Mouse (Mus musculus) limb, embryonic 11.5 days (tissue): ENCODE measurements around the gene Itpr1. TPM values are rescaled to one million over a fixed set of nuclear protein-coding genes. Genes with fewer than 3 reads are reported as not detected.

Experiments
- ATAC-seq: fragments of 200-750 bp; cut with Nextera tagmentation; 2 replicates; pipeline ENCODE4 v1.8.0; 2017; ENCODE audit warnings: low read depth; ENCODE audit not compliant: insufficient number of reproducible peaks, low FRiP score, low TSS enrichment
- DNase-seq: peaks from one replicate; pipeline ENCODE4 v3.0.0-alpha.2; 2015; ENCODE audit warnings: low spot score
- H3K27ac ChIP-seq: fragments of 300-500 bp; sonication (generic); replicated peaks from 2 replicates; pipeline ENCODE4 v1.5.1; 2014; ENCODE audit warnings: low read depth, mild to moderate bottlenecking, low read length
- H3K27me3 ChIP-seq: fragments of 300-500 bp; sonication (generic); 2 replicates; pipeline ENCODE4 v1.6.1; 2014; ENCODE audit warnings: mild to moderate bottlenecking, low read length, mixed read lengths; ENCODE audit not compliant: control insufficient read depth, insufficient read depth
- H3K36me3 ChIP-seq: fragments of 300-500 bp; sonication (generic); 2 replicates; pipeline ENCODE4 v1.6.1; 2014; ENCODE audit warnings: mild to moderate bottlenecking, low read length, moderate library complexity, mixed read lengths; ENCODE audit not compliant: control insufficient read depth, insufficient read depth
- H3K4me1 ChIP-seq: fragments of 300-500 bp; sonication (generic); 2 replicates; pipeline ENCODE4 v1.6.1; 2014; ENCODE audit warnings: low read length, mixed read lengths; ENCODE audit not compliant: control insufficient read depth, insufficient read depth
- H3K4me2 ChIP-seq: fragments of 300-500 bp; sonication (generic); 2 replicates; pipeline ENCODE4 v1.6.1; 2014; ENCODE audit warnings: low read depth, mild to moderate bottlenecking, moderate library complexity; ENCODE audit not compliant: severe bottlenecking
- H3K4me3 ChIP-seq: fragments of 300-500 bp; sonication (generic); 2 replicates; pipeline ENCODE4 v1.5.1; 2014; ENCODE audit warnings: low read depth, low read length
- H3K9ac ChIP-seq: fragments of 300-500 bp; sonication (generic); 2 replicates; pipeline ENCODE4 v1.6.1; 2014; ENCODE audit warnings: mild to moderate bottlenecking, low read length
- H3K9me3 ChIP-seq: fragments of 300-500 bp; sonication (generic); 2 replicates; pipeline ENCODE4 v1.6.1; 2016; ENCODE audit warnings: low read length; ENCODE audit not compliant: control insufficient read depth
- WGBS: fragments of 180-500 bp; shearing (Covaris S2); extraction: QIAGEN DNeasy Blood & Tissue Kit; methylation state at CpG from one replicate; pipeline ENCODE4 v1.1.7; 2014; 5-methylcytosine and 5-hydroxymethylcytosine counted together
- polyA plus RNA-seq: library from polyadenylated mRNA; unstranded; fragments of >200 nt; fragmentation: Nextera tagmentation; extraction: Ambion mirVana; gene quantifications from 2 replicates; pipeline ENCODE4 v1.2.1, GENCODE M21; 2014

The Itpr1 gene
- polyA plus RNA-seq, 1 experiment from 2014 or later: 6.4 TPM

DNA sequence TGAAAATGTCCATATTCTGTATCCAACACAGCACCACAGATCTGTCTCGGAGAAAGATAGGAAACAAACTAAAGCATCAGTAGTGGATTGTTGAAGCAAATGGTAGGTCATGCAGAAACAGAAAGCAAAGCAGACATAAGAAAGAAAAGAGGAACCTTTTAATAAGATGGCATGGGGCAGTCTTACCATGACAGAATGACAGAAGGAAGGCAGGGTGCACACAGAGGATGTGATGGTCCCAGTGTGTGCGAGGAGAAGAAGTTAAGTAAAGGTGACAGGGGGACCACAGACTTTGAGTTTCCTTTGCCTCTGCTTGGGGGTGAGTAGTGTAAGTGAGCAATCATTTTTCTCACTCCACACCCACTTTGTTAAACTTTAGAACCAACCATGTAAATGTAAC, 33.8 kb upstream of the Itpr1 start:
- ATAC-seq (no peak), DNase-seq (no peak)
- Histone ChIP-seq H3K4me1 (no peaks in the 10 kb centered on the region), H3K9me3 (no peaks in the 10 kb centered on the region), H3K27me3 (no peaks in the 10 kb centered on the region), H3K9ac (no peak overlapping the region), H3K4me3 (no peak overlapping the region), H3K36me3 (no peaks in the 10 kb centered on the region), H3K4me2 (no peak overlapping the region), H3K27ac (no peak overlapping the region)
- WGBS: 93% methylated on average over 2 of the region's 2 CpGs

DNA sequence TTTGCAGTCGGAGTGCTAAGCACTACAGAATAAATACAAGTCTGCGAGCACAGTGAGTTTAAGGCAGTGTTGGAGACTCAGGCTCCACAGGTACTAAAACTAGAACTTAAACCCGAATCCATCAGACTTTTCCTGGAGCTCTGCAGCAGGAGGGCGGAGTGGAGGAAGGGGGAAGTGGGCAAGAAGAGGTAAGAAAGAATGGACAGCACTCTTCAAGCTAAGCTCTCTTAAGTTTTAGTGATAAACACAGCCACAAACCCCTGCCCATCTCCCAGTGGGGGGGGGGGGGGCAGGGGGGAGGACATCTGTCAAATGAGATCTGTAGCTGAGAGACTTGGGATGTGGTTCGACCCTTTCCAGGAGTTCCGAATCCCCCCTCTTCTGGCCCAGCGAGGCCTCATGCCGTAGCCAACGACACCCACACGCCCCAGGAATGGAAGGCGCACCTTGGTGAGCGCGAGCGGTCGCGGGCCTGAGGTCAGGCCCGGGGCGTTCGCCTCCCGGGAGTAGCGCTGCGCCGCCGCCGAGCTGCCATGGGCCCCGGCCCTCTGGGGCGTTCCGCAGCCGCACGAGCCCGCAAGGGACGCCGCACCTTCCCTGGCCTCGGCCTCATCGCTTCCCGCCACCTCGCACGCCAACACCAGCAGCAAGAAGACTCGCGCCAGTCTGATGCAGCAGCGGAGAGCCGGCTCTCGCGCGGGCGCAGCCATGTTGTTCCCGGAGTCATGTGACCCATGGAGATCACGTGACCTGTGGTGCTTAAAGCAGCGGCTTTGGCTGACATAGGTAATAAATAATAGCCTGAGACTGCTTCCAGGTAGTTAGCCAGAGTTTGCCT, 27.8 kb upstream of the Itpr1 start, which contains the start of gene Sumf1:
Gene Sumf1 (minus strand): TSS at position 736 of the 838 bp plus-strand sequence.
- no peaks in the 10 kb centered on the region for H3K36me3 ChIP-seq
- H3K4me2 ChIP-seq: peak within 1 kb of the TSS; percentile 72
- peak within 1 kb of the TSS; percentile 91 for H3K4me3 ChIP-seq
- peak within 1 kb of the TSS; percentile 82 for H3K9ac ChIP-seq
- H3K9me3 ChIP-seq: no peaks in the 10 kb centered on the region
- no peak within 1 kb of the TSS for H3K27ac ChIP-seq
- WGBS: 4% methylated on average over 49 of the region's 49 CpGs
- DNase-seq: peak; percentile 92
- no peaks in the 10 kb centered on the region for H3K27me3 ChIP-seq
- 0 out of 2 replicates have a peak, but pooled peaks cover 3% of the 10 kb centered on the region for H3K4me1 ChIP-seq
- ATAC-seq: peak; percentile 90

DNA sequence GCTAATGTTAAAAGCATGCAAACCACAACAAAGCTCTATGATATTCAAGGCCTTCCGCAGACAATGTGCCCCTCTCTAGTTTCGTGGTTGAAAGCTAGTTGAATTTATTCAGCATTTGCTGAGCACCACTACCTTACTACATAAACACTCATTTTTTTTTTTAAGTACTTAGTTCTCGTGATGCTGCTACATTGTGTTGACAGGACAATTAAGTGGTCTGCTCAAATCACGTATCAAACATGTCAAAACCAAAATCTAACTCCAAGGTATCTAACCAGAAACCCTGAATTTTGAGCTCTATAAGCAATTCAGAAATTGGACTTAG, 27.2 kb upstream of the Itpr1 start:
- no peak overlapping the region for H3K9ac ChIP-seq
- 19% methylated on average over 4 of the region's 4 CpGs for WGBS

GRCm38 (mm10) chr6:108190690-108191089, 22.2 kb upstream of the Itpr1 start:
- Histone ChIP-seq H3K9me3 (no peaks in the 10 kb centered on the region), H3K4me2 (no peak overlapping the region), H3K4me3 (no peak overlapping the region), H3K36me3 (no peaks in the 10 kb centered on the region), H3K27ac (no peak overlapping the region), H3K4me1 (no peaks in the 10 kb centered on the region), H3K9ac (no peak overlapping the region), H3K27me3 (no peaks in the 10 kb centered on the region)
- DNase-seq (no peak), ATAC-seq (no peak)
- 91% methylated on average over 1 of the region's 1 CpGs for WGBS

More for the DNA sequence above, 27.2 kb upstream of the Itpr1 start:
- no peaks in the 10 kb centered on the region for H3K27me3 ChIP-seq
- H3K4me2 ChIP-seq: peak overlapping the region; percentile 72
- peak overlapping the region; percentile 91 for H3K4me3 ChIP-seq
- H3K36me3 ChIP-seq: no peaks in the 10 kb centered on the region
- ATAC-seq: no peak
- DNase-seq: no peak
- H3K9me3 ChIP-seq: no peaks in the 10 kb centered on the region
- 0 out of 2 replicates have a peak, but pooled peaks cover 3% of the 10 kb centered on the region for H3K4me1 ChIP-seq
- H3K27ac ChIP-seq: no peak overlapping the region

- no peak overlapping the region for H3K9ac ChIP-seq
- no peak for ATAC-seq
- no peak overlapping the region for H3K4me2 ChIP-seq
- H3K27ac ChIP-seq: no peak overlapping the region
- 86% methylated on average over 4 of the region's 4 CpGs for WGBS
- H3K4me3 ChIP-seq: no peak overlapping the region
- no peak for DNase-seq
- H3K27me3 ChIP-seq: no peaks in the 10 kb centered on the region
- H3K9me3 ChIP-seq: no peaks in the 10 kb centered on the region
- H3K36me3 ChIP-seq: no peaks in the 10 kb centered on the region
- H3K4me1 ChIP-seq: no peaks in the 10 kb centered on the region
Observed at GRCm38 (mm10) chr6:108192632-108193031, 20.3 kb upstream of the Itpr1 start.

DNA sequence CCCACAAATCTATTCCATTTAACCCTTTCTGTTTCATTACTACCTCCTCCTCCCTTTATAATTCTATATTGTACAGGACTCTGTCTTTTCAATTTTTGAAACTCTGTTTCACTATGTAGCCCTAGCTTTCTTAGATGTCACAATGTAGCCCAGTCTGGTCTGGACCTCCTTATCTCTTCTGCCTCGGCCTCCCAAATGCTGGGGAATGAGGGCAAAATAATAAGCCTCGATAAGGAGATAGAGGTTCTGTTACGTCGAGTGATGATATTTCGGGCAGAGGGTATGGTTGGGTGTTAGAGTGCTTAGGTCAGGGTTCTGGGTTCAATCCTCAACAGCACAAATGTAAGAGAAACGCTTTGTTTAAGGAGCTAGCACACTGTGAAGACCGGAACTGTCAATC, 16.2 kb upstream of the Itpr1 start:
- Histone ChIP-seq H3K4me3 (no peak overlapping the region), H3K27me3 (no peaks in the 10 kb centered on the region), H3K36me3 (no peaks in the 10 kb centered on the region), H3K4me1 (no peaks in the 10 kb centered on the region), H3K27ac (no peak overlapping the region), H3K9ac (no peak overlapping the region), H3K4me2 (no peak overlapping the region), H3K9me3 (no peaks in the 10 kb centered on the region)
- 86% methylated on average over 7 of the region's 7 CpGs for WGBS
- DNase-seq: no peak
- ATAC-seq: no peak

DNA sequence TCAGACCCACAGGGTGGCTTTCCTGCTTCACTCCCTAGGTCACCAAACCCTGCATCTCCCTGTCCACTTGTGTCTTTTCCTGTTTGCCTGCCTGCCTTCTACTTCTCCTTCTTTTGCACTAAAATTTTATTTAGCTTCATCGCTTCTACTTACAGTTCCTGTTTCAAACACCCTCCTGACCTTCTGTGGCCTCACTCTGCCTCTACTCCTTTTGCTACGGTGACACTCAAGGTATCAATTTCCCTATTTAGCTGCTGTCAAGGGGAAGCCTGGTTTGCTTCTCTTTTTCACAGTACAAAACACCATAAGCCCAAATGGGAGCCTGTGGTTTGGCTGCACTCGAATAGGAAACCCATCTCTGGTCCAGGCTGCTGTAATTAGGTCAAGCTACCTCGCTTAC, 15.8 kb upstream of the Itpr1 start:
- H3K4me1 ChIP-seq: no peaks in the 10 kb centered on the region
- H3K4me3 ChIP-seq: no peak overlapping the region
- H3K4me2 ChIP-seq: no peak overlapping the region
- peak; percentile 23 for DNase-seq
- H3K36me3 ChIP-seq: no peaks in the 10 kb centered on the region
- H3K27me3 ChIP-seq: no peaks in the 10 kb centered on the region
- WGBS: 27% methylated on average over 4 of the region's 4 CpGs
- H3K9ac ChIP-seq: no peak overlapping the region
- H3K27ac ChIP-seq: no peak overlapping the region
- H3K9me3 ChIP-seq: no peaks in the 10 kb centered on the region
- ATAC-seq: no peak

- WGBS: 91% methylated on average over 7 of the region's 7 CpGs
Observed at GRCm38 (mm10) chr6:108198286-108198685, 14.6 kb upstream of the Itpr1 start.

More at GRCm38 (mm10) chr6:108198286-108198685, 14.6 kb upstream of the Itpr1 start:
- no peaks in the 10 kb centered on the region for H3K27me3 ChIP-seq
- H3K4me3 ChIP-seq: no peak overlapping the region
- DNase-seq (no peak), ATAC-seq (no peak)
- H3K27ac ChIP-seq: no peak overlapping the region
- no peaks in the 10 kb centered on the region for H3K9me3 ChIP-seq
- H3K4me2 ChIP-seq: no peak overlapping the region
- no peak overlapping the region for H3K9ac ChIP-seq
- H3K4me1 ChIP-seq: no peaks in the 10 kb centered on the region
- H3K36me3 ChIP-seq: no peaks in the 10 kb centered on the region
